Mouse (Mus musculus): ENCODE measurements at regions not wholly inside any gene's neighbourhood (a gene's known extent, or its start where the extent isn't known, plus 50 kb on each side); places are given as distances from the start of the nearest gene placed in this dataset.
"Not testable (repeated sequence)": the region's sequence is repeated elsewhere in the genome, so short reads cannot be mapped to it uniquely, and the experiment has no call there.

DNA sequence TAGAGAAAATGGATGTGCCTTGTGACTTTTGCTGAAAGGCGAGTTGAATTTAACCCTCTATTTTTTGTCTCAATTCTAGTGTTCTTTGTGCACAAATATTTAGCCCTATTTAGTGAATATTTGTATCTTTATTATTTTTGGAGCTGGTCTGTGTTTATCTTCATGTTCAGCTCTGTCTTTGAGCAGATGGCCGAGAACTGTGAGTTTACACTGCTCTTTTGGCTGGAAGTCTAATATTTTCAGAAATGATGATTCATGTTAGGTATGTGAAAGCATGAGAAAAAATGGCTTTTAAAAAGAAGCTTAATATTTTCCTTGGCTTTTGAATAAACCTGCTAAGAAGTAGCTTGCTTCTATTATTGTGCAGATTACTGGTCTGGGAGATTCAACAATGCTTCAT lies 505.4 kb downstream of the Sema5a start:
- DNase-seq: no peak

DNA sequence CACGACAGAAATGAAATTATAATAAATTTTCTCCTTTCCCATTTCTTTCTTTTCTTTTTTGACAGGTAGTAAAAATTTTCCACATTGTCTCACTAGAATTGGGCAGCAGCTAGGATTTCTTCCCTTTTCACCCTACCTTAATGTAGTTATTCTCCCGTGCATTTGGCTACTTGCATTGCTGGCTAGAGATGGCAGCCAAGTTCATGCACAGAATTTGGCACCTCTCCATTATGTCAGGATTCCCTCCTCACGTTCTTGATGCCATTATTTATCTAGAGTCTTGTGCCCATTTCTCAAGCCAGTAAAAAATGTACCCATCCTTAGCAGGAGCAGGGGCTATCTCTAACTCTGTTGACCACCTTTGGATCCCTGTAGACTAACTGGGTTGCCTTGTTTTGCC lies 507.4 kb downstream of the Sema5a start:
- no peak for DNase-seq

DNA sequence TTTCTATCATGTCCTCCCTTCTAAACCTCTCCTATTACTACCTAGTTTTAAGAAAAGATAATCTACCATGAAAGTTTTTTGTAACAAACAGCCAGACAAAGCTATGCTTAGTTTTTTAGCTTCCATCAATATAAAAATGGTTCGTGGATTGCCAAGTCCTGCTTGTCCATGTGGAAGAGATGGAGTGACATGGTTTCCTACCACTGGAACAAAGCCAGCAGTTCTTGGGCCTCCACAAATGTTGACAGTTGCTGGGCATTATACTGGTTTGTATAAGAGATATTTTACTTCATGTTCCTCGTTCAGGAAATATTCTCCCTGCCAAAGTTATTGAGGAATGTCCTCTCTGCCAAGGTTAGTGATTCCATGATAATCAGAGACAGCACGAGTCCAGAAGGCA lies 515.5 kb downstream of the Sema5a start:
- DNase-seq: no peak

- DNase-seq: no peak
These were observed 521.5 kb downstream of the Sema5a start for GRCm38 (mm10) chr15:32766011-32766701.

DNA sequence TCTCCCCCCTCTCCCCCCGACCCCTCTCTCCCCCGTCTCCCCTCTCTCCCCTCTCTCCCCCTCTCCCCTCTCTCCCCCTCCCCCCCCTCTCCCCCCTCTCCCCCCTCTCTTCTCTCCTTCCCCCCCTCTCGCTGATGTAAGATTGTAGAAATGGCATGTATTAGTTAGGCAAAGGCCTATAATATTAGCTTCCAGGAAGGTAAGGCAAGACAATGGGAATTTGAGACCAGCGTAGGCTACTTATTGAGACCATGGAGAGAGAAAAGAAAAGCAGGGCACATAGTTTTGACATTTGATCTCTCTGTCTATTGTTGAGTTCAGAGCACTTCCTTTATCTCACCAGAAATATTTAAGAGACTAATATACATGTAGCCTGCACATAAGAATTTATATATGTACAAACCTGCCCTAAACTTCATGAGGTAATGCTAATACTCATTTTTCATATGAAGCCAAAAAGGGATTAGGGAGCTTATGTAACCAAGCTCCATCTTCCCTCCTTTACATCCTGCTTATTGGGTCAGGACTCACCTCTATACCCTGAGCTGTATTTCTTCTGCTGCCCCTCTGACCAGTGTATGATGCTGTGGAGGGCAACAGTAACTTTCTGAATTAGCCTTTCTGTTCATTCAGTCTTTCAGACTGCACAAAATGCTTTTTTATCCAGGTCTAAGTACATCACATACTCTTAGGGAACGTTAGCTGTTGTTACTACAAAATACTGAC lies 522.3 kb downstream of the Sema5a start:
- no peak for DNase-seq

- not testable (repeated sequence) for DNase-seq
These were observed 533.6 kb downstream of the Sema5a start for GRCm38 (mm10) chr15:32778226-32778598.

- peak; percentile 76 to 81 for DNase-seq
These were observed 534.1 kb downstream of the Sema5a start for GRCm38 (mm10) chr15:32778599-32779273.

DNA sequence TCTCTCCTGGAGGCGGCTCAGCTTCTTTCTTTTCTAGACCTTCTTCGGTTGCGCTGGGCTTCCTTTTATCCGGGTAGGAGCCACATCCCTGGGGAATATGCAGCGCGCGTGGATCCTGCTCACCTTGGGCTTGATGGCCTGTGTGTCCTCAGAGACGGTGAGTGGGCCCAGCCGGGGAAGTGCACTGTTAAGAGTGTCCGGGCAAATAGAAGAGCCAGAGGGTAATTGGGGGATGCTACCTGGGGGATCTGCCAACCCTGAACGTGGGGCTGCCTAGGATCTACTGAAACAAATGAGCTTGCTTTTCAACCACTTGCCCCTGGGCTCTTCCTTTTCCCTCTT lies 534.6 kb downstream of the Sema5a start:
- not testable (repeated sequence) for DNase-seq

DNA sequence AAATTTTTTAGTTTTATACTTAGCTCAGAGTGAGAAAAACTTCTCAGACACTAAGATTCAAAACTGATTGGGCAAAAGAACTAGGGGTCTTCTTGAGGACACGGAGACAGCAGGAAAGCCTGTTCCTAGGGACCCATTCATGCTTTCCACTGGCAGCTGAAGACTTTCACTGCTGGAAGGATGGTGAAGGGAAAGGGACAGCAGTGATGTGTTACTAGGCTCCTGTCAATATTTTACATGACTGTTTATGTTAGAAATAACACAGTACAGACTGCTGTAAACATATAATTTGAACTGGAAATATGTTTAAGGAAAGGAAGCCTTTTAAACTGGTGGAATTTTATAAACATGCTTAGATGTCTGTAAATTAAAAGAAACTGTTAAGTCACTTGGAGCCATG lies 537.0 kb downstream of the Sema5a start:
- not testable (repeated sequence) for DNase-seq

- no peak for DNase-seq
These were observed 554.6 kb downstream of the Sema5a start for GRCm38 (mm10) chr15:32799222-32799621.

- no peak for DNase-seq
These were observed 566.4 kb downstream of the Sema5a start for GRCm38 (mm10) chr15:32810849-32811632.

GRCm38 (mm10) chr15:32839966-32840365 lies 595.4 kb downstream of the Sema5a start:
- DNase-seq: no peak

Data from lung, adult 18-20 months (tissue).